Mouse (Mus musculus): Measurements from ENCODE around the gene Nf2. TPM values are rescaled to one million over a fixed set of nuclear protein-coding genes. Genes with fewer than 3 reads are reported as not detected.

The Nf2 gene
- total RNA-seq, 2 experiments from 2014 or later: 92.9 to 101 TPM

DNA sequence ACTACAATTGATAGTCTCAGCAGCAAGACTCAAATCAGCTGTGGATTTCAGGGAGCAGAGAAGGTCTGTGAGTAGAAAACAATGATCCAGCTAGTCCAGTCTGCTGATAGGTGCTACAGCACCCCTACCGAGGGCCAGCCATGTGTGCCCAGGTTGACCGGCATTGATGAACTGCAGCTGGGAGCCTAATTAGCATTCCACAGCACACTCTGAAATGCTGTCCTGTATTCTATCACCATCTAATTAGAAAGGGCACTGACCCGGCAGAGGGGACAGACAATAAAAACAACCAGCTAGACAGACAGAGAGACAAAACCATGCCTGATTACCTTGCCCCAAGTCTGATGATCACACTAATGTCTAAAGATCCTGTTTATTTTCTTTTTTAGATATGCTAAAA, 56.3 kb downstream of the Nf2 start:
- DNase-seq: no peak

DNA sequence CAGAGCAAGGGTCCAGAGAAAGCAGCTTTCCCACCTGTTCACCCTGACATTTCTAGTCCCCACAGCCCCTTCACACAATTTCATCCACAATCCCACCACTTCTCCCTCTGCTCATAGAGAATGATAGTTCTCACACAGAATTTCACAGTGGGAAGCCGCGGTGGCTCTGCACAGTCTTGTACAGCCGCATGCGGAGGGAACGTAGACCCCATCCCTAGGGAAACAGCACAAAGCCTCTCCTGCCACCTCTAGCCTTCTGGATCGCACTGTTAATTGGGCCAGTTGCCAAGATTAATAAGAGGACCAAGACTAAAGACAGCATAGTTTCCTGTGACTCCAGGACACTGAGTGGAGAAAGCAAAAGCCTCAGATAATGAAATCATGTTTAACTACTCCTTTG, 57.8 kb downstream of the Nf2 start:
- no peak for DNase-seq

- no peak for DNase-seq
Observed at GRCm38 (mm10) chr11:4789691-4790090, 59.6 kb downstream of the Nf2 start.

GRCm38 (mm10) chr11:4784629-4785142, 64.7 kb downstream of the Nf2 start:
- DNase-seq: no peak

- DNase-seq: no peak
Observed at GRCm38 (mm10) chr11:4783116-4783515, 66.2 kb downstream of the Nf2 start.

DNA sequence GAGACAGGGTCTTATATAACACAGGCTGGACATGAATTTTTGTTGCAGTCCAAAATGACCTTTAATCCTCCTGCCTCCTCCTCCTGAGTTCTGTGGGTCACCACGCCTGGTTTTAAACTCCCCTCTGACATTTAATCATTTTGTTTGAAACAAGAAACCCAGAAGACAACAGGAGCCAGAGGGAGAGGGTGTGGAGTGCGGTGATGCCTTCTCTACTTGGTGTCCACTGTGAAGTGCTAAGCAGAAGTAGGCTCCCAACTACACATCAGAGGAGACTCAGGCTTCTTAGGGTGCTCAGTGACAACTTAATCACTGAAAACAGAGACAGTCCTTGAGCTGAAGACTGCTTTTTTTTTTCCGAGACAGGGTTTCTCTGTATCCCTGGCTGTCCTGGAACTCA, 68.4 kb downstream of the Nf2 start:
- DNase-seq: no peak

GRCm38 (mm10) chr11:4772925-4773324, 76.4 kb downstream of the Nf2 start:
- DNase-seq: peak in 1 of 2 experiments; percentile 55

GRCm38 (mm10) chr11:4771756-4772155, 77.6 kb downstream of the Nf2 start:
- no peak for DNase-seq

DNA sequence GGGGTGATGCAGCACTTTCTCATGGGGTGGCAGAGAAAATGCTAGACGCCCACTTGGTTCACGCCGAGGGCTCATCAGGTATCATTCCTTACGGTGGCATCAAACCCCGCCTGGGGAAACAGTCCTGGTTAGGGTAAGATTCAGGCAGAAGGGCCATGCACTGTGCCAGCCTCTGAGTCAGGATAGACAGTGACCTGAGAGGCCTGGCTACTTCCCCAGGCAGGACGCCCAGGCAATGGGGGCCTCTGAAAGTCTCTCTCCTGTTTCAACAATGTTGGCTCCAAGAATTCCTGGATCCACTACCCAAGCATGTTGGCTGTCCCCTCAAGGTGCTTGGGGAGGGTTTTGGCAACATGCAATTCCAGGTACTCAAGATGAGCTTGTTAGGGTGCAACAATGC, 79.5 kb downstream of the Nf2 start:
- no peak for DNase-seq

DNA sequence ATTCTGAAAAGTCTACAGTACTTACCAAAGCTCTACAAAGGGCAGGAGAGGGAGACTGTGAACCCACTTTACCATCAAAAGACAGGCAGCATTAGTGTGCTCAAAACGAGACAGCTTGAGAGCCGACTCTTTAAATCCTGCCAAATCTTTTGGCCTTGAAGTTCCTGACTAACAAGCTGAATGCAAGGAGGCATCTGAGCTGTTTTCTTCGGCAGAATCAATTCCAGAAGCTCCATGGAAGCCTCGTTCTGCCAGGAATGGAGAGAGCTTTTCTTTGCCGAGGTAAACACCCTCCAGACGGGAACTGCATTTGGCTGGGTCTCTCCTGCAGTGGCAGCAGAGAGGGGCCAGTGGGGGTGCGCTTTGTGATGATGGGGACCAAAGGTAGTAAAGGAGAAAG, 80.0 kb downstream of the Nf2 start:
- no peak for DNase-seq

DNA sequence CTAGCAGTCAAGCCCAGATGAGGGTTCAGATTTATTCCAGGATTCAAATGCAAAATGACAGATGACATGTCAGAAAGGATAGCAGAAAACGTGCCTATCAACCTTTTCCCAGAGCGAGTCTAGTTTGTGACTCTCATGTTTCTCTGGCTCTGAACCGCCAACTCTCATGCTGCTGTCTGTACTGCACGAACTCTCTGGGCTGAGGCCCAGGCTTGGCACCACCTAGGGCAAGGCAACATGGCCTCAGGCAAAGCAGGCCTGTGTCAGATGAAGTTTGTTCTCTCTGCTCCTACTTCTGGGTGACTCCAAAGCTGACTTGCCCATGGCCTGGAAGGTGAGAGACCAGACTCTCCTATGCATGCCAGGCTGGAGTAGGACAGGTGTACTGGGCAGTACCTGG, 80.9 kb downstream of the Nf2 start:
- DNase-seq: no peak

DNA sequence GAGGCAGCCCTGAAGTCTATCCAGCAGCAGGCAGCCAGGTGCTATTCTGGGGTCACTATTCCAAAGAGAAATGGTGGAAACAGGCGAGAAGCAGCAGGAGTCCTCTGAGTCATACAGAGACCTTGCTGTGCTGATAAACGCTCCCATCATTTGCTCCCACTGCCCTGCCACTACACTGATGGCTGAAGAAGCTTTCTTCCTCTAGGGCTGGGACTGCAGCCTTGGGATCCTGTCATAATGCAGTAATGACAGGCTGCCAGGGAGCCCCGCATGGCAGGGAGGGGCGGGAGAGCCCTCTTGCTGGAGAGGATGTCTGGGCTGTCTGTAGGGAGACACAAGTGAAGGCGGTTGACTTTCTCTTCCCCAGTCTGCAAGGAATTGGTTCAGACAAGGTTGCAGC, 84.9 kb downstream of the Nf2 start:
- DNase-seq: no peak

GRCm38 (mm10) chr11:4763631-4764030, 85.7 kb downstream of the Nf2 start:
- DNase-seq: no peak

DNA sequence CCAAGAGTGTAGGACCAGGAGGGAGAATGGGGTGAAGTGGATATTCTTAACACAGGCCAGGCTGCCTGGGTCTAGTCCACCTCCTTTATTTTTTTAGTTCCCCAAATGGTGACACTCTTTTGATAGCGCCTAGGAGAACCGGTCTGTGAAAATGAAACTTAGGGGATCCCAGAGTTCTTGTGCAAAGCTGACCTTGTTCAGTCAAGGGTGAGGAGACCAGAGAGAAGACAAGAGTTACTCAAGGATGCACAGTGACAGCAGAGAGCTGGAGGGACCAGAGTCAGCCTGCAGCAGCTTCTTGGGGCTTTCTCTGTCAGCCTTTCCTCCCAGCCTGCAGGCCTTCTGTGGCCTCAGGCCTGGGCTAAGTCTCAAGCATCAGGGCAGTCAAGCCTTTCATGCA, 86.8 kb downstream of the Nf2 start:
- no peak for DNase-seq

DNA sequence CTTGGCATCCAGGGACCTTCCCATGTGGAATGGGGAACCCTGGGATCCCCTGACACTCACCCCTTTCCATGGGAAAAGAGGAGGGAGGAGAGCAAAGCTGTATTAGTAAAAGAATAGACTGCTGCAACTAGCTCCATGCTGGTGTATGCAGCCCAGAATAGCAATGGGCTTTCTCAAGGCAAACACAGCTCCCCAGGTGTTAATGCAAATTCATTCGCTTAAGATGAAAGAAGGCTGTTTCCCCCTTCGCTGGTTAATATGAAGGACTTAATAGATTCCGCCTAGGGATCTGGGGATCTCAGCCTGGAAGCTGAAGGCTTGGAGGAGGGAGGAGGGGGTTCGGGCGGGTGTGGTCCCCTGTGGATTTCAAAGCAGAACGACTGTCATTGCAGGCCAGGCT, 87.3 kb downstream of the Nf2 start:
- no peak for DNase-seq

DNA sequence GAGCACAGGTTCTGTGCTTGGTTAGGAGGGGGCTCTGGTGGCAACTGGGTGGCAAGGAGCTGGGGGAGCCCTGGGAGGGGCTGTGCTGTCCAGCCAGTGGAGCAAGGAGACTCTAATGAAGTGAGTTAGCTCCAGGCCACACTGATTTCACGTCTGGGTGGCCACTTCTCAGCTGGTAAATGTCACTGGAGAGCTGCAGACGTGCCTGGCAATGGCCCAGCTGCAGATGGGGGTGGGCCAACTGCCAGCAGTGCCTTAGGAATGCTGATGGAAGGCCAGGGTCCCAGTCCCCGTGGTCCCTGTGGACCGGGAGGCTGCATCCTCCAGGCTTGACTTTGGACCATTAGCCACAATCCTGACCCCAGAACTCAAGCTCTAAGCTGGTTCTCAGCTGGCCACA, 88.9 kb downstream of the Nf2 start:
- DNase-seq: no peak

DNA sequence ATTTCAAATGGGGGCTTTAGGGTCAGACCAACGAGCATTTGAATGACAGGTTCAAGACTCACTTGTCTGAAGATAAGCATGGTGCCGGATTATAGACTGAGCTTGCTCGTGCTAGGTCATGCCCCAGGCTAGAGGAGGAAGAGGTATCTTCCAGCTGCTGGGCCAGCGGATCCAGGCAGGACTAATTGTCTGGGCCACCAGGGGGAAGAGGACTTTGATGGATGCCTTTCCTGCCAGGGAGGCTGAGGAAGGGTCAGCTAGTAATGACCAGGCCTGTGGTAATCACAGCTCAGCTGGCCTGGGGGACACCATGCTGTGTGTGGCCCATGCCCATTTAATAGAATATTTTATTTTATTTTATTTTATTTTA, 91.6 kb downstream of the Nf2 start:
- DNase-seq: no peak

- no peak for DNase-seq
Observed at GRCm38 (mm10) chr11:4756984-4757788, 92.2 kb downstream of the Nf2 start.

GRCm38 (mm10) chr11:4756460-4756859, 92.9 kb downstream of the Nf2 start:
- DNase-seq: no peak

DNA sequence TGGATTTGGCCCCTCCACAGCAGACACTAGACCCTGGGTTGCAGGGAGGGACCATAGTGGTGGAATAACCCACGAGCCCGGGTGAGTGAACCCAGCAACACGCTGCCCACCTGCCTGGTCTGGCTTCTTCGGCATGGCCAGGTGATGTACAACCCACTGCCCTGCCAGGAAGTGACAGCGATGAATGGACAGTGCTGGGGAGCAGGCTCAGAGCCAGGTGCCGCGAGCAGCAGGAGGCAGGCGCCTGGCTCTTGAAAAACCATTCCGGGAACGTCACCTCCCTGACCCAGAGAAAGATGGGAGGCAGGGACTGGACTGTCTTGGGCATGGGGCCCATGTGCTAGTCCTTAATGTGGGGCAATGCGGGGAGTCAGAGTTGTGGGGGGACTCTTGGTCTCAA, 94.5 kb downstream of the Nf2 start:
- DNase-seq: no peak

GRCm38 (mm10) chr11:4754036-4754435, 95.3 kb downstream of the Nf2 start:
- DNase-seq: no peak

DNA sequence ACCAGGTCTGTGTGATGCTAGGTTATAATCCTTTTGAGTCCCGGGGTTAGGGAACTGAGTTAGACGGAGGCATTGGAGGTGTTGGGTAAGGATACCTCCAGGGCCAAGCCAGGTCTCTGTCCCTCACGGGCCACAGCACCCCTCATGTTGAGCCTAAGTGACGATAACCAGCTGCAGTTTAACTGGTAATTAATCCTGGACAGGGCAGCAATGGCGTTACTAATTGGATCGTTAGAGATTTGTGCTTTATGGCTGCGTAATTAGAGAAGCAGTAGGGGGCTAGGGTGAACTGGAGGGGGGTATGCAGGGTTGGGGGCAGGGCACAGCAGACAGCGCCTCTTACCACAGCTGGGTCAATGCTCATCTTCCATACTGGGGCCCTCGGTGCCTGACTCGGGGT, 96.5 kb downstream of the Nf2 start:
- no peak for DNase-seq

- no peak for DNase-seq
Observed at GRCm38 (mm10) chr11:4750263-4750662, 99.1 kb downstream of the Nf2 start.

DNA sequence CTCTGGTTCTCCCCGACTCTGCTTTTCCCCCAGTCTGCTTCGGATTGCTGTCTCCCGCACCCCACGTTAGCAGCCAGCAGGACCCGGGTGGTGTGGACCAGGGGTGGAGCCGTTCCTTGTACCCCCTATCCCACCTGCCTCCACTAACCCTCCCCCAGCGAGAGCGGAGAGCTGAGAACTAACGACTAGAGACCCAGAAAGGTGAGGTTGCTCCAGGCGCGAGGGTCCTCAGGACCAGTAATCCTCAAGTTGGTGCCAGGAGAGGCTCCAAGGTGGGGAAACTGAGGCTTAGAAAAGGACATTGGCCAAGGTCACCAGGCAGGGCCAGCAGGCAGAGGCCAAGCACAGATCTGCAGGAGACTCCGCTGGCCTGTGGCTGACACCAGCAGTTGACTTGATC, 102.1 kb downstream of the Nf2 start:
- DNase-seq: no peak

DNA sequence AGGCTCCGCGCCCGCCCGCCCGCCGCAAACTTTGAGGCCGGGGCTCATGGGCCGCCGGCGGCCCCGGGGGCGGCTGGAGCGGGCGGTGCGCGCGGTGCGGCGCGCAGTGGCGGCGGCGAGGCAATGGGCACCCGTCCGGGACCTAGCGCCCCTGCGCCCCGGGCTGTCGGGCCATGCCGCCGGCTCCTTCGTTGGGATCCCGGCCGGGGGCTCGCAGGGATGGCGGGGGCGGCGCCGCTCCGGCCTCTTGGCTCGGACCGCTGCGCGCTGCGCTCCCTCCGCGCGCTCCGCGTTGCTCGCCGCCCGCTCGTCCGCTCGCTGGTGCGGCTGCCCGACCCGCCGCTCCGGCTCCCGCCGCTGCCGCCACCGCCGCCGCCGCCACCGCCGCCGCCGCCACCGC, 102.6 kb downstream of the Nf2 start, which contains the start of gene Cabp7:
Cabp7 (minus strand) TSS at position 46 of the 400 bp plus-strand sequence.
- DNase-seq: no peak

All from layer of hippocampus, postnatal 36 days (tissue).